Mouse (Mus musculus) thymus, postnatal 36 days (tissue): ENCODE data around the gene Lancl2.

Experiments
- DNase-seq, 2 experiments: peaks; one replicate each; pipeline ENCODE4 v3.0.0; 2022; ENCODE audit warnings: mixed read lengths in 2 of 2

Gene Lancl2

DNA sequence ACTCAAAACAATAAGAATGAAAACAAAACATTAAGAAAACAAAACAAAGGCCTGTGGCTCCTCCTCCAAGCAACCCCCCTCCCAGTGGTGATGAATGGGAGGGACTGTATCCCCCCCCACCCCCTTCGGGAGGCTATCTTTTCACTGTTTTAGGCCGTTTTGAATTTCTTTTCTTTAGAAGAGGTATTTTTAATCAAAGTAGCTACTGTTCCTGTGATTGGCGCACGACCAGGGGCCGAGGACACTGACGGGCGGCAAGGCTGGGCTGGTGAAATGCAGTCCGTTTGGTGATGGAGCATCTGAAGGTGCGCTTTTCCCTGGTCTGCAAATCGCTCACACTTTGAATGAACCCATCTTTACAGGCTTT, at the start of gene Lancl2:
Gene Lancl2 (plus strand): TSS at position 165 of the 367 bp plus-strand sequence.
- DNase-seq = no peak

DNA sequence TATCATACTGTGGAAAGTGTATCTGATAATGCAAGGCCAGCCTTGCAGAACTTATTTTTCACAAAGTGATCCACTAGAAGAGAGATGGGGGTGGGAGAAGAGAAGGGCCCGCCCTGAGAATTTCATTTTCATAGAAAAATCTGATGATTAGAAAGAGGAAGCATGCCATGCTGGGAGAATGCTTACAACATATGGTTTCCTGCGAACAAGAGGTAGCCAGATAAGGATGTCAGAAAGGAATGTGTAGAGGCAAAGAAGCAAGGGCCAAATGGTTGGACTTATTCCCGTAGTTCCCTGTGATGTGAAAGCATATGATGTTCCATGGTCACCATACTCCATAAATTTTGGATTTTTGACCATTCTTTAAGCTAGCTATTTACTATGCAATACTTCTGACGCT, 41.0 kb upstream of the Lancl2 start:
- DNase-seq = no peak

DNA sequence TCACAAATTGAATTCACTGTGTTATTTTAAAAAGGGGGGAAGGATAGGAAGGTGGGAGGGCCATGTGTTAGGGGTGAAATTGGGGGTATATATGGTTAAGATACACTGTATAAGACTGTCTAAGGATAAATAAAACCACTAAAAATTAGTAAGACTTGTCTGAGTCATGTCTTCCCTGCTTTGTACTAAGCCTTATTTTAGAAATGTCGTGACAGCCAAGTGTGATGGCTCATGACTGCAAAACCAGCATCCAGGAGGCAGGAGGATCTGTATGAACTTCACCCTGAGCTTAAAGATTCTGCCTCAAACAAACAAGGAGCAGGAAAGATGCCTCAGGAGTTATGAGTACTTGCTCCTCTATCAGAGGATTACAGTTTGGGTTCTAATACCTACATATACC, 18.2 kb upstream of the Lancl2 start:
- no peak for DNase-seq

DNA sequence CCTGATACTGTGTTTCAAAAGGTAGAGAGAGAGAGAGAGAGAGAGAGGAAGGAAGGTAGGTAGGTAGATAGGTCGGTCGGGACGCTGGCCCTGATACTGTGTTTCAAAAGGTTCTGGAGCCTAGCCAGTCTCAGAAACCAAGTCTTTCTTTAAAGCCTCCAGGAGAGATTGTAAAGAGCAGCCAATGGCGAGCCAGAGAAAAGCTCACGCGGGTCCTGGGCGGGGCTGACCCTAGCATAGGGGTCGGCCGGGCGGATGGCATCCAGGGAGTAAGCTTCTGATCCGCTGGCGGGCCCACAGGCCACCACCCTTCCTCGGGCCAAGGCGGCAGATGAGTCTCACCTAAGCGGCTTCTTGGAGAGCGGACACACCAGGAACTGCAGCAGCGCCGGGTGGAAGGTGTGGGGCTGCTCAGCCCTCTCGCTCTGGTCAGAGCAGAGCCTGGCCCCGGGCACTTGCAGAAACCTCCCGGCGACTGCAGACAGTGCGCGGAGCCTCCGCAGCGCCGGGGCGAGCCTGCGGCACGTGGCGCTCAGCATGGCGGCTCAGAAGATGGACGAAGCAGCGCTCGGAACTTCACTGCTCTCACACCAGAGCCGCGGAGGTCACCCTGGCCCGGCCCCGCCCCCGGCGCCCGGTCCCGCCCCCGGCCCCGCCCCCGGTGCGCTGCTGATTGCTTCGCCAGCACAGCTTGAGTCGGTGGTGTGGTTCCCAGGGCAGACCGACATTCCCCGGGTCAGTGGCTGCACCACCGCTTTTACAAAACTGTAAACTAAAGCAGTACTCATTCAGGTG, 10.7 kb upstream of the Lancl2 start, which contains the start of gene Pyurf:
Gene Pyurf (minus strand): TSS at position 612 of the 795 bp plus-strand sequence.
- peak; percentile 85 to 89 for DNase-seq

DNA sequence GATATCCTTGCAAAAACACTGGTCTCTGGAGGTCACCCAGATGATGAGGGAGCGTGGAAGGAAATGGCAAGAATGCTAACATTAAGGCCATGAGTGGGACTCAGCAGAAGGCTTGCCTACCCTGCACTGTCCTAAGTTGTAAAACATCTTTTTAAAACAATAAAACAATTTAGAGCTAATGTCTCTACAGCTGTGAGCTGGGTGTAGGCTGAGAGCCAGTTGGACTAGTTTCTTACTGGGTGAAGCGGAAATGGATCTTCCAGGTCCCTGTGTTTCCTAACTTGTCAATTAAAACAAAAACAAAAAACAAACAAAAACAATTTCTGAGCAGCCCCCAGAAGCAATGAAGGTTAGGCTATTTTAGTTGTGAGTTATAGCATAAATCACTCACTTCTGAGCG, 9.2 kb upstream of the Lancl2 start:
- DNase-seq = no peak

DNA sequence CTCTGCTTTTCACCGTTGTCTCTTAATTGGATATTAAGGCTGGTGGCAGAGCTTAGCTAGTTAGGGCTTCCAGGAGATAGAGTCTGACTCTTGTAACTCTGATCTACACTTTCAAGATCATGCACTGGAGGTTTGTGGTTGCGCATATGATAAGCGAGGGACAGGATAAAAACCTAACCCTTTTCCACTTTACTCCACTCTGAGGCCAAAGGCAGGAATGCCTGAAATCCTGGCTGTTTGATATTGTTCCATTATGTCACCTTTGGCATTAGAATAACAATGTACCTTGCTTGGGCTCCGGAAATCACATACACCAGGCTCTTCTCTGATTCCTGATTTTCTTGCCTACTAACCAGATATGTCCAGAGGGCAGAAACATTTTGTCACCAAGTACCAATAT, 654 bp upstream of the Lancl2 start:
- no peak for DNase-seq

DNA sequence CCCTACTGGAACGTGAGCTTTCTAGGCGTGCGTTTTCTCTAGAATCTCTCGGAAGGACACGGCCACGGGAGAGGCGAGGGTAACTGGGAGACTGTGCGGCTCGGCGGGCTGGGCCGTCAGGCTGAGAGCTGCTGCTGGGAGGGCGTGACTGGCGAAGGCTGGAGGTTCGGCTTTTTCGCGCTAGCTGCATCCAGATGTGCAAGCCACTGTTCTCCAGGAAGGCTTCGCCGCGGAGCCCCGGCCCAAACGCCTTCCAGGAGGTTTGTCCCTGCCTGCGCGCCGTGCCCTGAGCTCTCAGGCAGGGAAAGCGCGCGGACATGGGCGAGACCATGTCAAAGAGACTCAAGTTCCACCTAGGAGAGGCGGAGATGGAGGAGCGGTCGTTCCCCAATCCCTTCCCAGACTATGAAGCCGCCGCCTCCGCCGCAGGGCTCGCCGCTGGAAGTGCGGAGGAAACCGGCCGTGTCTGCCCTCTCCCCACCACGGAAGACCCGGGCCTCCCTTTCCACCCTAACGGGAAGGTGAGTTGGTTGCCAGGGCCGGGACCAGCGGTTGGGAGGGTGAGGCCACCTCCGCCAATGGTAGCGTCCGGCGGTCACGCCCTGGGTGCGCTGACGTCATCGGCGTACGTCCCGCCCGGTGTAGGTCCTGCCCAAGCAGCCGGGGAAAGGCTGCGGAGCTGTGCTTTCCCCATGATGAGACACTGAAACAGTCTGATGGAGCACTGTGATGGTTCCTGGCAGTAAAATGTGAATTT, 581 bp downstream of the Lancl2 start:
- DNase-seq = peak; percentile 95

DNA sequence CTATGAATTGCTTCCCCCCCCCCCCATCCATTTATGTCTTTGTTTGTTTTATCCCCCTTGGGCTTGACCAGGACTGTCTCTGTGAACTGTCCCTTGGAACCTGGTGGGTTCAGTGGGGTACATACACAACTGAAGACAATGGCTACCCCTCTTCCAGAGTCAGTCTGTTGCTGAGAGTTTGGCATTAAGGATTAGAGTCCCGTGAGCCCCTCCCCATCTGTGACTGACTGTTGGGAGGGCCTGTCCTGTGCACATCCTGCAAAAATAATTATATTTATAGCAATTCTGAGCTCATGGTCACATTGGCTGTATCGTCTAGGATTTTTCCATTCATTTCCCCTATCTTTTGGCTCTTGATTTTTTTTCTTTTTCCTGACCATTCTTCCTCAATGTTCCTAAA, 1.4 kb downstream of the Lancl2 start:
- no peak for DNase-seq

DNA sequence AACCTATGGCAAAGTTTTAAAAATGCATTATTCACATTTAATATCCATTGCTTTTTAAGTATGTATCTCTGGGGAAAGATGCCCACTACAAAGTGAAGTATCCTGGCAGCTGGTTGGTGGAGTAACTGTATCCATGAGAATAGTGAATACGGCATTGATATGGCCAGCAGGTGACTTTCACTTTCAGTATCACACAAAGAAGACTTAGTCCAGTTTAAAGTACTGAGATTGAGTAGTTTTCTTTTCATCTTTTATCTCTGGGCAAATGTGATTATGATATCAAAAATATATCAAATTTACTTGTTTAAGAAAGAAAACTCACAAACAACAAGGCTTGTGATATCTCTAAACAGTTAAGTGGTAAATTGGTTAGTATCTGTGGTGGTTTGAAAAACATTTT, 4.4 kb downstream of the Lancl2 start:
- DNase-seq = no peak

DNA sequence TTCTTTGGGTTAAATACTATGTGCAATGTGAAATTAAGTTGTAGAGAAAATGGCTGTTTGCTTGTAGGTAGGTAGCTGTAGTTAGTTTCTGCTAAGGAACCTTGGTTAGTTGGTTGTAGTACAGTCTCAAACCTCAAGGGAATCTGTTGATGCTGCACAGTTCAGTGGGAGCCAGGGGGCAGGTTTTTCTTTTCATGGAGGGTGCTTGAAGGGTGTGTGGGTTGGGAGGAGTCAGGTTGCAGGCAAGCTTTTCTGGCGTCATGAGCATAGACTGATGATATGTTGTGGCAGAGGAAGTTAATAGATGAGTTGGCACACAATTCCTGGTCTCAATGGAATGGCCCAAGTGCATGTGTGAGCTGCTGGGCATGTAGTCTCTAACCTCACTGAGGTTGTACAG, 9.4 kb downstream of the Lancl2 start:
- no peak for DNase-seq

DNA sequence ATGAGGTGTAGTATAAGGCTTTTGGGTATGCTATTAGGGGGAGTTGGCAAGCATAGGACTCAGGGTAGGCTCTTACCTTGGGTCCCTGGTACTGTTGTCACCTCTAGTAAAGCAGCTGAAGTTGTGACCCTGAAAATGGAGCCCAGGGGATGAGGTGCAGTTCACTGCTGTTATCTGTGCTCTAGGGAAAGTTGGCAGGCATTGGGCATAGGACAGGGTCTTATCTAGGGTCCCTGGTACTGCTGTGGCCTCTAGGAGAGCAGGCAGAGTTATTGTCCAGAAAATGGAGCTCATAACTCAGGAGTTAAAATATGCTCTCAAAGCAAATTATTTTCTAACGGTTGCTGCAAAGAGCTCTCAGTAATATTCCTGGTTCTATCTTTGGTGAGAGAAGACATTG, 19.0 kb downstream of the Lancl2 start:
- DNase-seq = no peak

DNA sequence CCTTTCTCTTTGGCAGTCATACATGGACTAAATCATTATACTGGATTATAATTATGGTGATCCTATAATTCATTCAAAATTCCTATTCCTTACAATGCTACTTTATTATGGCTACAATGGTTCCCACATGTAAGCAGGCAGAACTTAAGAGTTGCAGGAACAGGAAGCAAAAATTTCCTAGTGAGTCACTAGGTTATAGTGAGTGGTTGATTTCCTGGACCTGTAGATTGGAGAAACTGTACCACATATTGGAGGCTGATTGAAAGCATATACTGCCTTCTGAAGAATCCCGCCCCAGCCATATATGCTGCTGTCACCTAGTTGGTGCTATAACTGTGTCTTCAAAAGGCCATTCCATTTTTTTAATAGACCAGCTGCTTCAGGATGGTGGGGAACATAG, 40.4 kb downstream of the Lancl2 start:
- no peak for DNase-seq

DNA sequence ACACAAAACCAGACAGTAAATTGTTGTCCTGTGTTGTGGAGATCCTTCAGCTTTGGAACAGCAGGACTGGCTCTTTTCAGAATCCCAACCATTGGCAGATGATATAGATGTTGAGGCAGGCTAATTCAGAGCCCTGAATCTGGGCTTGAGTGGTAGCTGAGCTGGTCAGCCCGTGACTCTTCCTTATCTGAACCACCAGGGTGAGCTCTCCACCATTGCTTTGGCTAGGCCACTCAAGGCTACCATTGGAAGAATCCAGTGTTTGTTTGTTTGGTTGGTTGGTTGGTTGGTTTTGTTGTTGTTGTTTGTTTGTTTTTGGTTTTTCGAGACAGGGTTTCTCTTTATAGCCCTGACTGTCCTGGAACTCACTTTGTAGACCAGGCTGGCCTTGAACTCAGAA, 41.0 kb downstream of the Lancl2 start:
- peak in 1 of 2 experiments; percentile 5 for DNase-seq

DNA sequence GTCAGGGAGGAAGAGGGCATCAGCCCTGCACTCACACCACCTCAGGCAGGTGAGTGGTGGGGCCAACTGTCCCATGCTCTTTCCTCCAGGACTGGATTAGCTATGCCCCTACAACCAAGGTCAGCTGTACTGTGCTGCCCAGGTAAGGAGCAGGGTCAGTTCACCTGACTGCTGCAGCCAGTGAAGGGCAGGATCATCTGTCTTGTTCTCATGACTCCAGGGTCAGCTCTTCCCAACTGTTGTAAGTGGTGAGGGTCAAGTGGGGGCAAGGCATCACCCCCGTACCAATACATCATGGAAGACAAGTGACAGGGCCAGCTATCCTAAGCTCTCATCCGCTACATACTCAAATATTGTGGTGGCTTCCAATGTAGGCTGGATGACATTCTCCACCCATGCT, 41.8 kb downstream of the Lancl2 start:
- no peak for DNase-seq

DNA sequence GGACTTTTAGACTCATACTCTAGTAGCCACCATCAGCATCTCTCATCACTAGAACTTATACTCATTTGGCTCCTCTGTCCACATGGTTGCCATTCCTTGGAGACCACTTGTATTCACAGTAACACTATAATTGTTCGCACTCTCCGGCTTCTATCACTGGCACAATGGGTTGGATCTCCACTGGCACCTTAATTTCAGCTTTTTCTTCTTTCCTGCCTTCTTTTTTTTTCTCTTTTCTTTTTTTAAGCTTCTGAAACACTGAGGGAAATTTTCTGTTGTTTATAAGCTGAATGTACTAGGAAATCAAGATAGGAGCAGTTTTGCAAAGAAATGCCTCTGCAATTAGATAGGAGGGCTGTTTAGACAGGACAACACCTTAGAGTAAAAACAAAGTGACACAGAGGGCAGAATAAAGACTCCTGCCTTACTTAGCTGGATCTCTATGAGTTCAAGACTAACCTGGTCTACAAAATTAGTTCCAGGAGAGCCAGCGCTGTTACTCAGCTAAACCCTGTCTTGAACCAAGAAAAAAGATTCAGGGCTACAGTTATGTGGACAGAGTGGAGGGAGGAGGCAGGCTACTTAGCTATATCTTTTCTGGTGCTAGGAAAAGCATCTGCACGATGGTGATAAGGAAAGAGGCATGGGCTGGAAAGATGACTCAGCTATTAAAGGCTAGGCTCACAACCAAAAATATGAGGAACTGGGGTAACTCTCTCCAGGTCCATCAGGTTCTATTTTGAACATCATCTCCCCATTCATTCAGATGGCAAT, 42.8 kb downstream of the Lancl2 start:
- DNase-seq = no peak

DNA sequence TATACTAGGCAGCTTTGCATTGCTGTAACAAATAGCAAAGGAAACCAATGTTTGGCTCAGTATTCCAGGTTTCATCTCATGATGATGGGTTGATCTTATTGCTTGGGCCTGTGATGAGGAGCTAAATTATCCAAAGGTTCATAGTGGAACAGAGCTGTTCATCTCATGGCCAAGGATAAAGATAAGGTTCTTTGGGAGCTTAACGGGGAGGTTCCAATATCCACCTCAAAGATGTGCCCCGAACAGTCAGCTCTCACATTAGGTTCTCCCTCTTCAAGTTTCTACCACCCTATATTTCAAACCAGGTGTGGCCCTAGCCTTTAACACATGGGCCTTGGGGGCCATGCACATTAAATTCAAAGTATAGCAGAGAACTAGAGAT, 43.4 kb downstream of the Lancl2 start:
- DNase-seq = no peak

DNA sequence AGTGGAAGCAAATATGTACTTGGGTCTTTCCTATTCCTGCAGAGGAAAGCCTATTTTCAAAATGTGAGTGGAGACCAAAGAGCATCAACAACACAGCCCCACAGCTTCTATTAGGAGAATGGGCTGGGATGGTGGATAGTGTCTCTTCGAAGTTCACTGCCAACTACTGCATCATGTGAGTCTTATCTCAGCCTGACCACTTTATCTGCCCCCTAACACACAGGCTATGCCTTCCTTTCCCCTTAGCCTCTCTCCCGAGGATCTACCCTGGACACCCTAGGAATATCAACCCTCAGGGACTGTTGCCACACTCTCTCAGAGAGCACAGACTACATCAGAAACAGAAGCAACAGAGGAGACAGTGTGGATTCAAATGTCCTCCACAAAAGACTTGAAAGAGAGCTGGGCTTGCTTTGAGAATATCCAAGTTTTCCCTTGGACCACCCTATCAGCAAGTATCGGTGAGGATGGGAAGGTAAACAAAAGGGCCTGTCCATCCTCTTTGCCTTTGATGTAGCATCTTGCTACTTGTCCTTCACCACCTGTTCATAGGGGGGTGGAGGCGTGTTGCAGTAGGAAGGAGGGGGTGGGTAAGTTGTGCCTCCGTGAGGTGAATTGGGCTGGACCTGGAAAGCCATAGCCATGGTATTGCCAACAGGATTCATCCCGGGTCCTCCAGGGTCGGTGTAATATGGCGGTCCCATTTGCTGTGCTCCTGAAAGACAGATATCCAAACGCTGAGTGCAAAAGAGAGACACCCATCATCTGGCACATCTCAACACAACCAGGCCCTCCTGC, 51.8 kb downstream of the Lancl2 start:
- DNase-seq = no peak

DNA sequence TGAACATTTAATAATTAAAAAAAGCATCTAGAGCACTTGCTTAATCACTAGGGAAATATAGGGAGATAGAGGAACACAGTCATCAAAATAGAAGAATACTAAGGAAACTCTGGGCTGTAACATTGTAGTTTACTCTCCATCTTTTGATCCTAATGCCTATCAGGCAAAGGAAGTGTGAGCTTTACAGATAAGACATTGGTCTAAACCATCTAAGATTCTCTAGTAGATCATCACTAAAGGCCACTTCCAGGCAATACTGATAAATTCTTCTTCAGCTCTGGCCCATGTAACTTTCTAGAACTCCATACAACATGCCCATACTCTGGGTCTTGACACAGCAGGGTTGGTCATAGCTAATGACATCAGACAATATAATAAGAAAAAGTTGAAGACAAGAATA, 60.7 kb downstream of the Lancl2 start:
- no peak for DNase-seq

DNA sequence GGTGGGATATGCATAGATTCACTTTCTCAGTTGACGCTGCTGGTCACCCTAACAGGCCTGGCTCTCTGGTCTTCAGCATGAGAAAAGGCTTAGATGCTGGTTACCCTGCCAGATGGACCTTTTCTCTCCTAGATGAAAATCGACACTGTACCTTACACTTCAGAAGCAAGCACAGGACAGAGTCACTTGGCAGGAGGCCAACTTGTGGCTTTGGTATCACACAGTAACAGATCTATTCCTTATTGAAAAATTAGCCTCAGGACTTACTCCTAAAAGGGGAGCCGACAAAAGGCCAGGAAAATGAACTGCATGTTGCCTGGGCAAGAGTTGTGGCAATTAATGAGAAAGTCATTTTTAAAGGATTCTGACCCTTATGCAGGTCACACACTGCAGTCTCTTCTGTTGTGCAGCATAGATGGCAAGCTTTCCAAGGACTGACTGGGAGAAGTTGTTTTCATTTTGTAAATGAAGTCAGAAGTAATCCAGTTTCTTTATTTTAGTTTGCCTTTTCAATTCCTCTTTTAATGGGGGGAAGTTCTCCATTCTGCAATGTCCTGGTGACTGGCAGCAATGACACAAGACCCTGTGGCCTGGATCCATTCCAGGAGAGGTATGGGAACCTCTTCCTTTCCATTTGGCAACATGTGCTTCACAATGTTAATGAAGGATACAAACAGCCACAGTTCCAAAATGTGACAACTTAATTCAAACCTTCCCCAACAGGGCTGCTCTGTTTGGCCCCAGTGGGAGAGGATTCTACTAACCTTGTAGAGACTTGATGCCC, 62.9 kb downstream of the Lancl2 start:
- no peak for DNase-seq

DNA sequence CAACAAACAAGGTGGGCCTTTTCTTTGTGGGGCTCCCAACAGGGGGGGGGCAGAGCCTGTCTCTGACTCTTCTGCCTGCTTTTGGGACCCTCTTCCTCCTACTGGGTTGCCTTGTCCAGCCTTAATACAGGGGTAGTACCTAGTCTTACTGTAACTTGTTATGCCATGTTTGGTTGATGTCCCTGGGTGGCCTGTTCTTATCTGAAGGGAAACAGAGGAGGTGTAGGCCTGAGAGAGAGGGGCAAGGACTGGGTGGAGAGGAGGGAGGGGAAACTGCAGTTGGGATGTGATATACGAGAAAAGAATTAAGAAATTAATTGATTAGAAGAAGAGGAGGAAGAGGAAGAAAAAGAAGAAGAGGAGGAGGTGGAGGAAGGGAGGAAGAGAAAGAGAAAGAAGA, 63.9 kb downstream of the Lancl2 start:
- DNase-seq = no peak

DNA sequence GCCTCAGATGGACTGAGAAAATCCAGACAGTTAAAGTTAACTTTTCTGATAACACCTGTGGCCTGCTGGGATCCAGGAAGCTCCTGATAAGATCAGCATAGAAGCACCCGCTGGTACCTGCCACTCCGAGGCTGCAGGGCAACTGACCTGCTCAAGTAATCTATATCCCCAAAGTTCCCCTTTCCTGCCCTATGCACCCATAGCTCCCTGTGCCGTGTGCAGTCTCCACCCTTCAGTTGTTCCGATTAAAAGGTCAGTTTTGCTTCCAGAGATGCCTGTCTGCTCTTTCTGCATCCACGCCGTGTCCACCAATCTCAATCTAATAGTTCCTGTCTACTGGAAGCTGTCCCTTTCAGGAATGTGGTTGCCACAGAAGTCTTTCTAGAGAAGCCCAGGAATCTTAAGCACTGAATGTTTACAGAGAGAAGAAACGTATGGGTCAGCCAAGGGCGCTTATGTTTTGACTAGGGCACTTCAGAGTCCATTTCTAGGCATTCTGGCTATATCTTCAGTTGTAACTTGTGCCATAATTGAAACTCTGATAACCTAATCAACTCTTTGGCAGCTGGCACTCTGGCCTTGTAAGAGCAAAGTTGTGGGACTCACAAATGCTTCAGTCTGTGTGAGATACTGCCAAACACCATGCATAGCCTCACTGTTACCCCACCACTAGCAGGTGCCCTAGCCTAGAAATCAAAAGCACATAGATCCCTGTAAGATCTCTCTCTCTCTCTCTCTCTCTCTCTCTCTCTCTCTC, 65.0 kb downstream of the Lancl2 start:
- no peak for DNase-seq
